Mouse (Mus musculus): ENCODE measurements around the gene Npy5r.

GRCm38 (mm10) chr8:66698011-66698410, 10.1 kb upstream of the Npy5r start:
- TF ChIP-seq CTCF (IDR thresholded peaks at IDR 0.05; ENCODE audit: borderline replicate concordance, extremely low read depth, insufficient read depth, insufficient read length), result no peak
- TF ChIP-seq POLR2A (IDR thresholded peaks at IDR 0.05; ENCODE audit: borderline replicate concordance, extremely low read depth, insufficient read depth, insufficient read length, poor library complexity, severe bottlenecking), result no peak

Measured in brain, embryonic 14.5 days (tissue).